Mouse (Mus musculus): ENCODE data around the gene Mfng.

- TF ChIP-seq POLR2A (IDR thresholded peaks at IDR 0.05; ENCODE audit: low read depth, low read length) (no peak), CTCF (IDR thresholded peaks at IDR 0.05; ENCODE audit: borderline replicate concordance, insufficient read depth, low read length) (no peak)
These were observed 57.4 kb downstream of the Mfng start for GRCm38 (mm10) chr15:78715856-78716255.
